Mouse (Mus musculus) thymus, postnatal 0 days (tissue): ENCODE results near the gene Aldh1a3. TPM values are rescaled to one million over a fixed set of nuclear protein-coding genes. Genes with fewer than 3 reads are reported as not detected.

Experiments
- DNase-seq: peaks from one replicate; pipeline ENCODE4 v3.0.0-alpha.2; 2015; ENCODE audit warnings: low spot score
- polyA plus RNA-seq: library from polyadenylated mRNA; unstranded; fragments of >200 nt; fragmentation: Nextera tagmentation; extraction: Ambion mirVana; gene quantifications from 2 replicates; pipeline ENCODE4 v1.2.1, GENCODE M21; 2015

The Aldh1a3 gene
- polyA plus RNA-seq, 1 experiment from 2014 or later: 2.9 TPM

DNA sequence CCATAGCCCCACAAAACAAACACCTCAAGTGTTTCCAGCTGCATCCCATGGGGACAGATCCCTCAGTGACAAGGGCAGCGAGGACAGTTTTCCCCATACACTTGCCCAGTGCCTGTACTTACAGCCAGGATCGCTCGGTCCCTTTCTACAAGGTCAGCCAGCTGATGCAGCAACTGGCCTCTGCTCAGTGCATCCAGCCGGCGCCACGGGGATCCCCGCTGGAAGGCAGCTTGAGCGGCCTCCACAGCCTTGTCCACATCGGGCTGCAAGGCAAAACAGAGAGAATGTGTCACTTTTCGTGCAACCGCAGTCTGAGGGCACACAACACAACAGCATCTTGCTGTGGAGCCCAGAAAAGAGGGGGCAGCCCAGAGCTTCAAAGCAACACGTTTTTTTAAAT is 8.3 kb downstream of the Aldh1a3 start:
- no peak for DNase-seq

DNA sequence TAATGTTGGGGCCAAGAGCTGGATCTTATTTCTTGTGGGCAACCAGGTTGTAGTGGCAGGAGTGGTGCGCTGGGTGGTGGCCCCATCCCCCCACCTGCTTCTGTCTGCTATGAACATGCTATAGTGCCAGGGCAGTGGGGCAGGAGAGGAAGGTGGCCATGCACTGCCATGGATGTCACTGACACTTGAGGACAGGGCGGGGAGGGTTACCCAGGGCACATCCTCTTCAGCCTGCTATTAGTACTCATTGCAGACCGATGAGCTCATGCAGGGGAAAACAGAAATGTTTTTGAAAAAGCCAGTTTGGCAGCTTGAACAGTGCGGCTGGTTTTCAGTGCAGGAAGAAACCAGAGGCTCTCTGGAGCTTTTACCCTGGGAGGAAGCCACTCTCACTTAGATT is 10.5 kb downstream of the Aldh1a3 start:
- no peak for DNase-seq

DNA sequence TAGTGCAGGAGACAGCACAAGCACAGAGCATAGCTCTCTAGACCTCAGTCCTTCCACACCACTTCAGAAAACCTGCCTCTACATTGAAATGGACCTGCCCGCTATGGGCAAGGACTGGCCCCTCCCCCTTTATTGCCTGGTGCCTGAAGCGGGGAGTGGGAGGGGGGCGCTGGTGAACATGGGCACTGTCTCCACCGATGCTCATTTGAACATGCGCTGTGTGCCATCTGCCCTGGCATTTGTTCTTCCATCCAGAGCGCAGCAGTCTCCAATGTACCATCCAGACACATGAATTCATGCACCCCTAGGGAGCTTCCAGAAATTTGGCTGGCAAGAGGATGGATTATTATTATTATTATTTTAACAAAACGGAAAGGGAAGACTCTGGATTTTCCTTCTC is 14.2 kb downstream of the Aldh1a3 start:
- DNase-seq: no peak

DNA sequence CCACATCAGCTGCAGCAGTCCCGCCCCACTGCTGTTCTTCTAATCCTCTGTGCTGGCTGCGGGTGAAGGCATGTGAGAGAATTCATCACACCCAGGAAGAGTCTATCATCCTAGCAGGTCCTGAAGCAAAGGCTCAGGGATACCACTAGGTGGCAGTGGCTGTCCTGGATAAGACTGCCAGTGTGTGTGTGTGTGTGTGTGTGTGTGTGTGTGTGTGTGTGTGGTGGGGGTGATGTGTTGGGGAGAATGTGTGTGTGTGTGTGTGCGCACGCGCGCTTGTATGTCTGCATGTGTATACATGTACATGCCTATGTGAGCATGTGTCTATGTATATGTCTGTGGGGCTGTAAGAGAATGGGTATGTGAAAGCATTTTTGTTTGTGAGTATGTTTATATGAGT is 17.9 kb downstream of the Aldh1a3 start:
- DNase-seq: no peak

DNA sequence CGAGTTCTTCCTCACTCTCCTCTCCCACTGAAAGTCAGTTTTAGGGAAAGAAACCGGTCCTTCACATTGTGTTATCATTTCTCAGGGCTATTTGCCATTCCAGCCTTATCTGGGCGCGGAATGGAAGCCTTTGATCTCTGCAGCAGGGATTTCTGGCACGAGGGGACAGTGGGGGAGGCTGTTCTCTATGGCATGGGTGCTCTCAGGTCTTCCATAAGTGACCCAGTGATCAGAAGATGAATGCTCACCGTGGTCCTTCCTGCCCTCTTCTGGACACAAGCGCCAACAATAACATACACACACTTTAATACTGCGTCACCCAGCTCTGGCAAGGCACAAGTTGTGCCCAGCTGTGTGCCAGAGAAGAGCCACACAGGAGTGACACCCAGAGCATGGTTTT is 20.3 kb downstream of the Aldh1a3 start:
- DNase-seq: no peak

DNA sequence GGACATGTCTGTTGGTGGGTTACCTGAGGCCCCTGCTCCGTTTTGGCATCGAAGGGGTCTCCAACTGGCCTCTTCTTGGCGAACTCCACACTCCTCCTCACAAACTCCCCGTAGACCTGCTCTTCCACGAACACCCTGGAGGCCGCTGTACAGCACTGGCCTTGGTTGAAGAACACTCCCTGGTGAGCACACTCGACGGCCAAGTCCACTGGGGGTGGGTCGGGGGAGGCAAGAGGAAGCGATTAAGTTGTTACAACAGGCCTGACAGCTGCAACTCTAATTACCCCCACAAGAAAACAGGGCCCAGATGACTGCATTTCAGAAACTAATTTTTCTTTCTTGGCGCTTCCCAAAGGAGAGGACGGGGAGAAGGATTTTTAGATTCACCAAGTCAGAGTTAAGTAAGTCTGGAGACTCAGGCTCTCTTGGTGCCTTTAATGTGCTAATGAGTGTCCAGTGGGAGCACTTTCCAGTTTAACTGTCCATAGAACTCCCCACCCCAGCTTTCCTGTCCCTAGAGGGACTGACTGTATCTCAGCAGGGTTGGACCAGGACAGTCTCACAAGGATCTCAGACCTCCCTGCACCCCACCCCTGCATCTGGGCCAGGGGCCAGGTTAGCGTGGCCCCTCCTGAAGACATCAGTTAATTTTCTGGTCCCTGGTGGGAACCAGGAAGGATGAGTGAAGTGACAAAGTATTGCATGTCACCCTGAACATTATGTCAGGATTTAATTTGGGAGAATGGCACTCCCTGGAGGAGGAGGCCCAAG is 21.2 kb downstream of the Aldh1a3 start:
- DNase-seq: no peak

DNA sequence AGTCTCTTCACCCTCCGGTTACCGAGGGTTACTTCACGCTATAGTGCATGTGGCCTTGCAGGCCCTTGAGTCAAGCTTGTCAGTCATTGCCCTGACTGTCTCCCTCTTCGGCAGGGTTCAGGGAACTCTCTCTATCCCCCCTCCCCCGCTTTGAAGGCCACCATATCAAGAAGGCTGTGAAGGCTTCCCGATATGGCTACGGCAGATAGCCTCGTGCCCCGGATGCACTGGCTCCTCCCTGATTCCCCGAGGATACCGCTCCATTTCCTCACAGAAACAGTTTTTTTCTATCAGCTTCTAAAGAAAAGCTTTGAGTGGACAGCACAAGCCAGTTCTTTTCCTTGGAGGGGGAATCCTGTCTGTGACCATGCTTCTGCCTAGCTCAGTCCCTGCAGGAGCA is 21.8 kb downstream of the Aldh1a3 start:
- no peak for DNase-seq

DNA sequence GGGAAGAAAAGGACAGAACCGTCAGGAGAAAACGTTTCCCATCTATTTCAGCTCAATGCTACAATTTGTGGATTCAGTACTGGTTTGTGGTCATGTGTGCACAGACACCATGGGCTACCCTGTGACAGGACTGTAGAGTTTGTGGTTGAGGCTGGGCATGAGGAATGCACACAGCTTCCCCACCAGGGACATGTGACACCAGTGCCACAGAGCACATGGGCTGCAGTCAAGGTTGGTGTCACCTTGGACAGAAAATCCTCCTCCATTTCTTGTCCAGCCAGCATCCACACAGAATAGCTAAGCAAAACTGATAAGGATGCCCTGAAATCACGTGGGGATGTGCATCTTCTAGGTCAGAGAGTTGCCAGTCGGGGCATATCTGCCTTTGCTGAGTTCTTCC is 22.5 kb downstream of the Aldh1a3 start:
- DNase-seq: no peak

DNA sequence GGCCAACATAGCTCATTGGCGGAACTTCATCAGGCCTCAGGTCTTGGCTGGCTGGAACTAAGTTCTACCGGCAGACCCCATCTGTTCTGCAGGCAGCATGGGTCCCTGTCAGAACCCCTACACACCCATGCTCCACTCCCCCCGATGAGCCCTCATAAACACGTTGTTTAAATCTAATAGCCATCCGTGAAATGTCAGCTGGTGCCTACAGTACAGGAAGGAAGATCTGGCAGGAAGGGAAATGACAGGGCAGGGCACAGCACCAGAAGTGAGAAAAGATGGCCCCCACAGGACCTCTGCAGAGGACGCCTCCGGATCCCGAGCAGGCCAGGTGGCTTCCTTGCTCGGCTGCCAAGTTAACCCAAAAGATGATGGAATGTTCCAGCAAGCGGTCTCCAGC is 23.2 kb downstream of the Aldh1a3 start:
- DNase-seq: no peak

DNA sequence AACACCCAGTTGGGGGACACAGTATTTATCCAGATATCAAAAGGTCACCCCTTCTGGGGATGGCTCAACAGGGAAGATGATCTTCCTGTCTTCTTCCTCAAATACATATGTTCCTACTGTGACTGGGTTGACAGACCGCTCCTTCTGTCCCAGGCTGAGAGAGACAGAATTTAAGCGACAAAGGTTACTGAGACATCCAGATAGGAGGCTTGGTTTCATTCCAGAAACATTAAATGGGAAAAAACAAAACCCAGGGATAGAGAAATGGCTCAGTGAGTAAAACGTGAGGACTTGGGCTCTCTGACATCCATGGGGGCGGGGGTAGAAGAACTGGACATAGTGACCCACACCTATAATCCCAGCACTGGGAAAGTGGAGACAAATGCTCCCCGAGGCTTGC is 24.4 kb downstream of the Aldh1a3 start:
- no peak for DNase-seq

DNA sequence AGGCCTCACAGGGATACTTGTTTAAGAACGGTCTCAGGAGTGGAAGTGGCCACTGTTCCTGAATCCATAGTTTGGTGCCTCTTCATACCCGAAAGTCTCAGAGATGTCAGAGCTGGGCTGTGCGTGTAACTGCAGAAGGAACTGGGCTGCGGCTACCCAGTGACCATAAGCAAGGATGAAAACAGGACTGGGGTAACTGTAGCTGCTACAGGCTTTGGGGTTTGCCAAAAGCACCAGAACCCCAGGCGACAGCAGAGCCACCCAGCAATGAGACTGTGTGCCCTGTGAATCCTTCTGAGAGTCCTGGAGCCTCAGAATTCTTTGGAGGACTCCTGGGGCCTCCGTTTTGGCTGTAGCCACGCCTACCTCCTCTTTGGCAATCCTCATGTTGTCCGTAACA is 25.7 kb downstream of the Aldh1a3 start:
- DNase-seq: no peak

DNA sequence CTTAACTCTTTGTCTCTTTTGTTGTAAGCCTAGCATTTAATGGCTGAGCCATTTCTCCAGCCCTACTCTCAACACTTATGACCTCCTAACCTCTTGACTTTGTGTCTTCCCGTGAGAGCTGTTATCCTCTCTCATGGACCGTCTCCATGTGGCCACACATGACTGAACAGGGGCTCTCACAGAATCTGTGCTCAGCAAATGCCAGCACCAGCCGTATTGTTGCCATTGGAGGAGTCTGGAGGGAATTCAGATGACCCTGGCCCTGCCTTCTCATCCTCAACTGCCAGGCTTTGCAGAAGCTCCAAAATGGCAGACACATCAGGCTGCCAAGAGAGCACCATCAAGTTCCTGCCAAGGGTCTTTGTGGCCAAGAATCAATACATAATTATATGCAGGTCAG is 30.0 kb downstream of the Aldh1a3 start:
- DNase-seq: no peak

DNA sequence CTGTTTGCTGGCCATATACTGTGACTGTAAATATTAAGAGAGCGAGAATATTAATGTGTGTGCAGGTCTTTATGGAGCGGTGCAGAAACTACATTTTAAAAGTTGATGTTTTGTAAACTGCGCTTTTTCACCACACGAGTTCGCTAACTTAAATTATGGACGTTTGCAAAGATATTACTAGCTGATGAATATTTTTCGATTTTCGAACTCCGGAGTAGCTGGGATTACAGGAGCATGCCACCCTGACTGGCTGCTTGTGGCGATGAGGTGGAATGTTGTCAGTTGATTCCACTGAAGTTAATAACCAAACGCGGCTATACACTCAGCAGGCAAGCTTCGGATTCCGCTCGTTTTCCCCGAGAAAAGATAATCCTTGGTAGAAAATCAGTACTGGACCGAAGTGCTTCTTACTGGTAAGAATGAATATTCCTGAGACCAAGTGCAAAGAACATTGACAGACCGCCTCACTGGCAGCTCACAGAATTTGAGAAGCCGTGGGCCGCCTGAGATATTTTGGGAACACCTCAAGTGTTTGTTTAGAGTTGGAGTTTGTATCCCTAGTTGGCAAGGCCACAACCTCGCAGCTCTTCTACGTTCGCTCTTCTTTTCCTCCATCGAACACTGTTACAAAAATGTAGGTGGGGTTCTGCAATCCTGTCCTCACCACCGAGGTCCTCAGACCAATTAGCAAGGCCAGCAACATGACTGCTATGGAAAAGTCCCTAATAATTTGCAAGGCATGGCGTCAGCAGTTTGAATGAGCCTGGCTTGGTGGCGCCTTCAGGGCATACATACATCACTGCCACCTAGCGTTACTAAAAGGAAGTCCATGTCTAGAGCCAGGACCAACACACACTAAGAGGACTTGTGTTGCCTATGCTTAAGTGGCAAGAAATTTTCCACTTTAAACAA is 38.4 kb downstream of the Aldh1a3 start:
- DNase-seq: peak; percentile 55

DNA sequence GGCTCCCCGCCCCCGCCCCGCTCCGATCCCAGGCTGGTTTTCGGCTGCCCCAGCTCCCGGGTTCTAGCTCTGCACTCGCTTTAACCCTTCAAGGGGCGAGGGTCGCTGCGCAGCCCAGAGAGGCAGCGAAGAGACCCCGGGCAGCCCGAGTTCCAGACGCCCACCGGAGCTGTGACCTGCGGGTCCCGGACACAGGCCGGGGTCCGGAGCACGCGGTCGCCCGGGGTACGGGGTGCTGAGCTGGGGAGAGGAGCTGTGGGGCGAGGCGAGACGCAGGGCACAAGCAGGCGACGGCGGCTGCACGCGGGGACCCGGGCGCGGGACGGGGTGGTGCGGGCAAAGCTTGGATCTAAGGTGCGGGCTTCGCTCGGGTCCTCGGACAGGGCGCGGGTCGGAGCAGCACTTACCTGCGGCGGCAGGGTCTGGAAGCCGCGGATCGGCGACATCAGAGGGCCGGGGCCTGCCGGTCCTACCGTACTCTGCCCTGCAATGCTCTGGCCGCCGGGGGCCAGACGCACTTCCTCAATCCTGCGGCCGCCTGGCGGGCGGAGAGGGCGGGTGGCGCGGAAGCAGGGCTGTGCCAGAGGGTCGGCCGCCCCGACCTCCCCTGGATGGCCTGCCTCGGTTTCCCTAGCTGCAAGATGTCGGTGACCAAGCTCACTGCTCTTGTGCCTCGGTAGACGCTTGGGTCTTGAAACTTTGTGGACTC is 39.4 kb downstream of the Aldh1a3 start, which contains the start of gene Lrrk1:
Lrrk1 (minus strand) TSS at position 538 of the 709 bp plus-strand sequence.
- DNase-seq: no peak

DNA sequence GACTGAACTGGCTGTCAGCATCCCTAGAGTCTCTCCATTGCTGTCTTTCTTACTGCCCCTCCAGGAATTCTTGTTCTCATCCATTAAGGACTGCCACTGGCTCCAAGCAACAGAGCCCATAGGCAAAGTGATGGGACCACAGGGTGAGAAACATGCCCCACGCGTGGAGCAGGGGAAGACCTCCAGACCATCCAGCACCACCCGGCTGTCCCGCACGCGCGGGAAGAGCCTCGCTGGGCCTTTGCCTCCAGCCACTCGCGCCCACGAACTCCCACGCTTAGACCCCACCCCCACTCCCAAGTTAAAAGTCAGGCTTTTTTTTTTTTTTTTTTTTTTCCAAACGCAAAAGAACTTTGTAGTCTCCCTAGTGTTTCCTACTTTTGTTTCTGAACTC is 39.9 kb downstream of the Aldh1a3 start:
- no peak for DNase-seq

DNA sequence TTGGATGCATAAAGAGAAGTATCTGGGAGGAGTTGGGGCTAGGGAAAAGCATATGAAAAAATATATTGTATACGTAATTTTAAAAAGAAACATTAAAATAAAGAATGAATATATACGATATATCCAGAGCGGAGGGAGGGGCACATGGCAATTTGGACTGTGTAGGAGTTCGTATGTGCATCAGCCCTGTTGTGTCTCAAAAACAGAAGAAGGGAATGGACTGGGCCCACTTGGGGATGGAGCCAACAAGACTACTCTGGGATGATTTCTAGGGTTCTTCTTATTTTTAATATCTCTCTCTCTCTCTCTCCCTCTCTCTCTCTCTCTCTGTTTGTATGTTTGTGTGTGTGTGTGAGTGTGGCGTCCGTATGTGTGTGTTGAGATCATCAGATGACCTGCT is 40.9 kb downstream of the Aldh1a3 start:
- DNase-seq: no peak

DNA sequence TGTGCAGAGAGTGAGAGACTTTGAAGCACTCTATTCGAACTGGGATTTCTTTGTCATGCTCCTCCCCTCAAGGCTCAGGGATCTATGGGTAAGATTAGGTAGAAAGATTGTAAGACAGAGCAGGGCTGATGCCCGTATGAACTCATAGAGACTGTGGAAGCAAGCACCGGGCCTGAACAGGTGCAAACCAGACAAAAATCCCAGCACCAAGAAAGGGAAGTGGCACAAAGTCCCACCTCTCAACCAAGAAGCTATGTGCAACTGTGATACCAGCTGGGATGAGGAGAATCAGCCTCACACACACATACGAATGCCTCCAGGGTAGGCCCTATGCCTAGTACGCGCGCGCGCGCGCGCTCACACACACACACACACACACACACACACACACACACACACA is 41.5 kb downstream of the Aldh1a3 start:
- no peak for DNase-seq

DNA sequence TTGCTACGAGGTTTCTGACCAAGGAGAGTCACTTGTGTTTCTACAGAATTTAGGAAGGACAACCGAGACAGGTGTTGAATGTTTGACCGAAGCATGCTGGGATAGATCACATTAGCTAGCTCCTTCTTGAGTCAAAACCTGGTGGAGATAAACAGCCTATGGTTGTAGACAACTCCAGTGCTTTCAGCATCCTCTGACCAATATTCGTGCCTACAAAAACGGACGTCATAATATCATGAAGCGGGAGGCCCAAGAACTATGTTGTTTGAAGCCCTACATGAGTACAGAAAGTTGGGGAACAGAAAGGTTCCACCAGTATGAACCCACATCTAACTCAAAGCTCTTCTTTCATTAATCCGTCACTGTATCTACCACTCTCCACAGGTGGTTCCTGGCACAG is 42.4 kb downstream of the Aldh1a3 start:
- no peak for DNase-seq

DNA sequence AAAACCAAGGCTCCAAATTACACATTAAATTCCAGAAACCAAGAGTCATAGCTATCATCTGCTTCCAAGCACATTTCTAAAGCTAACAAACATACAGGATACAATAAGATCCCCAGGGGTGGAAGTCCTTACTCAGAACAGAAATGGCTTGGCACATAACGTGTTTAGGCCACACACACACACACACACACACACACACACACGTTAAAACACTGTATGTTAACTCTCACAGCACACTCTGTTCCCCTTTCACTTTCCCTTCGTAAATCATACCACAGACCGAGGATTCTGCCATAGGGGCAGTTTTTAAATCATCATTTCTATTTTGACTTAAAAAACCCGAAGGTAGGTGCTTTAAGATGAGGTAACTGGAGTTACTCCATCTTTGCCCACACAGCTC is 43.1 kb downstream of the Aldh1a3 start:
- no peak for DNase-seq

DNA sequence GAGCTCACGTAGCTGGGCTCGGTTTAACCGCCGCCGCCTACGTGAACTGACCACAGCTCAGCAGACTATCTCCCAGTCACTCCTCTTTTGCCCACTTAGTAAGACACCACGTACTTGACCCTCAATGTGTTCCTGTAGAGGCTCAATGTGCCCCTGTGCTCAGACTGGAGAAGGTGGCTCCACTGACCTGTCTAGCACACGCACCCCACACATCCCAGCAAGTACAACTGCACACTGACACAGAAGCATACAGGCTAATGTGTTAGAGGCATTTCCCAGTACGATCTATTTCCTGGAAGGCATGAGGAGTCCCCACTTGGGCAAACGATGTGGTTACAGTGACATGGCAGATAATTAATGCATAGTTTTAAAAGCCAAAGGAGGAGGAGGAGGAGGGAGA is 50.8 kb downstream of the Aldh1a3 start:
- DNase-seq: no peak

DNA sequence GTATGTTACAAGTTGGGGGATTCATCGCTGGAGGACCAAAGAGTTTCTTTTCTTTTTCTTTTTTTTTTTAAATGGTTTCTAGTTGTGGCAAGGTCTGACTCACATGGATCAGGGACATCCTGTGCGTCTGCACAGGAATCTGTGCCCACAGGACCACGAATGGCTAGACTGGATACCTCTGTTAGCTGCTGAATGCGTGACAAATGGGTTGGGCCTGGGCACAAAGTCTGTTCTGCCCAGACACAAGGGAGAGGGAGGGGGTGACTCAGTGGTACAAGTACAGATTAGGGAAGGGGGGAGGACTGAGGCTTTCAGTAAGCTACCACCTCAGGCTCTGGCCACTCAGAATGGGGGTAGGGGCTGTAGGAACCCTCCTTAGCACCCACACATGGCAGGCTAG is 51.6 kb downstream of the Aldh1a3 start:
- DNase-seq: no peak

DNA sequence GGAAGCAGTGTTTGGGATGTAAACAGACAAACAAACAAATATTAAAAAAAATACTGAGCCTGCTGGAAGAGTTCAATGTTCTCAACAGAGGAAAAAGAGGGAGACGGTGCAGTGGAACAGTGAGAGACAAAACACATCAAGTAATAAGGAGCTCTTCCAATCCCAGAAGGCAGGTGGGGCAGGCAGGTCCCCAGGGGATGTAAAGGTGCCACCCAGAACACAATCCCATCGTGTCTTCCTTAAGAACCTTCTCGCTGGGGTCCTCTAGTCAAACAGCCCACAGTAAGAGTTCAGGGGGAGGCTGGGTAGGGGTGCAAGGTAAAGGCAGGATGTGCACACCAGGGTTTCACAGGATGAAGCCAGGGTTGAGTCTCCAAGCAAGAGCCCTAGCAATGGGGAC is 53.9 kb downstream of the Aldh1a3 start:
- DNase-seq: no peak
